Mouse (Mus musculus) subcutaneous adipose tissue, adult 2 months (tissue): ENCODE data around the gene Mamdc4. TPM values are rescaled to one million over a fixed set of nuclear protein-coding genes. Genes with fewer than 3 reads are reported as not detected.

ENCODE experiments used
- polyA plus RNA-seq: library from polyadenylated mRNA; depleted of rRNA; stranded (reverse); fragments of >200 nt; gene quantifications from 2 replicates; pipeline ENCODE4 v1.2.3, GENCODE M21; 2012; ENCODE audit warnings: low replicate concordance; rRNA removed

Mamdc4 gene
- polyA plus RNA-seq = 1.8 and 5.5 TPM in 2 replicates

DNA sequence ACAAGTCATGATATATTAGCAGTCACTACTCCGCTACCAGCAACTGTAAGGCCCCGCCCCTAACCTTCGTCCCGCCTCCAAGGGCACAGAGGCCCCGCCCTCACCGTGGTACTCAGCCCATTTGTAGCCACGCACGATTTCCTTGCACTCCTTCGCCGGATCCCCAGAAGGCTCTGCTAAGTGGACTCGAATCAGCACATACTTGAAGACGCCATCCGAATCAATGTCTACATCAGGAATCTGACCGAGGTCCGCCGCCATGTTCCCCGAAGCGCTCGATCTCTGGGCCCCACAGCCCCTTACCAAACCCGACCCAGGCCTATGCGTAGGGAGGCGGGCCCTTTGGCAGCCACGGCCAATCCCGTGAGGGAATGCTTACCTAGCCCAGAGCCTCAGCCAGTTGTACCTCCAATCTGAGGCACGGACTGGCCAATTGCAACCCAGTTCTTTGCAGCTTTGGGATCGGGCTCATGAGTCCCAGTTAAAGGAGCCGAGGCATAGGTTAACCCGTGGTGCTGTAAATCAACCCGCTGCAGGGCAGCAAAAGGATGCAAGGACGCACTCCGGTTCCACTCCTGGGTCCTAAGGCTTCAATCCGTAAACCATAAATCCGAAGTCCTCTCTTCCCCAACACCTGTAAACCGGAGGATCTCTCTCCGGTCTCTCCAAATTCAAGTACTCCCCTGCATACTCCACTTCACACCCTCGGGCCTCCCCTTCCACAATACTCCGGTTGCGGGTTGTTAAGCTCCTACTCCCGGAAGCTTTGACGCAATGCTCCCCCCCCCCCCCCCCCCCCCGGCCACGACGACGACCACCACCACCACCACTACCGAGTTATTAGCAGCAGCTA is at the start of gene Mamdc4, which contains the start of gene Phpt1:
TSS of gene Mamdc4 (minus strand) at position 267 of the 853 bp plus-strand sequence.
TSS of gene Phpt1 (minus strand) at position 646 of the 853 bp plus-strand sequence.

DNA sequence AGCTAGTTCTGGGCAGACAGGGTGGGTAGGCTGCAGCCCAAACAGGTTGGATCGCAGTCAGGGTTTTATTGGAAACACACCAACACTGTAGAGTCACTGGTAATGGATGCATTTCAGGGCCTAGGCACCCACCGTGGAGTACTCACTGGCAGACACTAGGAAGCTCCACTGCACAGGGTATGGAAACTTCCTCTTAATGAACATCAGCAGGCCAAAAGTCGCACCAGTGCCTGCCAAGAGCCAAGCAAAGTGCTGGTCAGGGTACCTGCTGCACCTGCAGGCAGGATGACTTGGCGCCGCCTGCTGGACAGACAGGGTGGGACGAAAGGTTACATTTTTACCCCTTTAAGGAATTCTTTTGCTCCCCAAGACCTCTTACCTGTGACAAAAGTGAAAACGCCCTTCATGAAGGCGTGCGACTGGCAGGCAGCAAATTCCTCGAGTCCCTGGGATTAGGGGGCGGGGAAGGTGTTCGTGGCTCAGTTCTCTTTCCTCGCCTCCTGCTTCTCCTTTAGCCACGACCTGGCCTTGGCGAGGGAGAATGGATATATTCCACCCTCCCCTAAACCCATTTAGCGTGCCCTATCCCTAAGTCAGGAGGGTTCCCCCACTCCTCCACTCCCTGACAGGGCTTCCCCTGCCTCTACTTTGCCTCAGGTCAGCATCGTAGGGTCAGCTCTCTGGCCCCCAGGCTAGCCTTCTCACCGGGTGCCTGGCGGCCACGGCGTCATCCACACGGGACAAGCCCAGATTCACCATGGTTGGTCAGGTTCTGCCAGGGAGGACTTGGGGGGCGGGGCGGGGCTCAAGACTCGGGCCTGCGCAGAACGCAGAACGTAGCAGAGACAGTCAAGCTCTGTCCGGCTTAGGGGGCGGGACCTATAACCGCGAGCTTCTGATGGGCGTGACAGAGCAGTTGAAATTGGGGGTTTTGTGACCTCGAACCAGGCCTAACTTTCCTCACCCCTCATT is 46.9 kb upstream of the Mamdc4 start, which contains the start of gene Tmem141:
TSS of gene Tmem141 (minus strand) at position 777 of the 972 bp plus-strand sequence.

DNA sequence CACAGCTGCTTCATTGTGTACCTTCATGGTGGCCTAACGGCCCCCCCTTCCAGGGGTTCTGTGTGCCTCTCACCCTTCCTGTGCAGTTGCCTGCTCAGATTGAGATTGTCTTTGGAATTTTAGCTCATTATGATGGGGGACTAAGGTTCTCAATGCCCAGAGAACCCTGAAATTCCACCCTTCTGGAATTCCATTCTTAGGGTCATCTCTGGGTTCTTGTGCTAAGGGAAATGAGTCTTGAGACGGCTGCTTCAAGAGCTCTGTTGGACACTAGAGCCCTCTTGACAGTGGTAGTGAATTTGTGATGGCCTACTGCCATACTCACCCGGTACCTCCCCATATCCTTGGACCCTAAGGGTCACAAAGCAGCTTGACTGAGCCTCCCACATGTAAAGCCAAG is 42.9 kb upstream of the Mamdc4 start, which contains the start of gene Ccdc183:
TSS of gene Ccdc183 (minus strand) at position 101 of the 400 bp plus-strand sequence.

DNA sequence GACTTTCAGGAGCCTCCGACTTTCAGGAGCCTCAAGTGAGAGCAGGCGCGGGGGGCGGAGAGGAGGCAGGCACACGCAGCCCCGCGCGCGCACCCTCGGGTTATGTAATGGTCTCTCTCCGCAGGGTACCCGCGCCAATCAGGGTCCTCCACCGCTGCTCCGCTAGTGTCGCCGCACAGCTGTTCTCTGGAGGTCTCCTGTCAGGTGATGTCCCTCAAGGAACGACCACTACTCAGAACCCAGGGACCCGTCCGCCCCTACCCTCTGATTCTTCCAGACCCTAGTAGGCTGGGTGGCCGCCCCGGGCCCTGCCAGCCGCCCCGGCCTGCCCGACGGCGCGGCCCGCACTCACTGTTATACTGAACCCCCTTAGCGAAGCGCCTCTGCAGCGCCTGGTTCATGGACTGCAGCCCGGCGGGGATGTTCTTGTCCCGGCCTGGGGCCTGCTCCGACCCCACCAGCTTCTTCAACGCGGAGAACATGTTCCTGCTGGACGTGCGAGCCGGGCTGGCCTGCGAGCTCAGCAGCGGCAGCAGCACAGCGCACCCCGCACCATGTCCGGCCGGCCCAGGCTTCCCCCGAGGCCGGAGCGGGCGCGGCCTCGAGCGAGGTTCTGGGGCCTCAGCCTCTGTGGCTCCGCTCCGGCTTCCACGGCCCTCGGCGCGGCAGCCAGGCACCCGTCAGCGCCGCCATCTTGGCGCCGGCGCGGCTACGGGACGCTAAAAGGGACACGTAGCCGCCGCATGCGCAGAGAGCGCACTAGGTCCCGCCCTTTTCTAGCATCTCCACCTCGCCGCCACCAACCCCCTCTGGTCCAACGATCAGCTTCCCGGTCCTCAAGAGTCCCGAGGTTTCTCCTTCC is 33.3 kb upstream of the Mamdc4 start, which contains the start of gene Rabl6:
TSS of gene Rabl6 (minus strand) at position 761 of the 862 bp plus-strand sequence.

DNA sequence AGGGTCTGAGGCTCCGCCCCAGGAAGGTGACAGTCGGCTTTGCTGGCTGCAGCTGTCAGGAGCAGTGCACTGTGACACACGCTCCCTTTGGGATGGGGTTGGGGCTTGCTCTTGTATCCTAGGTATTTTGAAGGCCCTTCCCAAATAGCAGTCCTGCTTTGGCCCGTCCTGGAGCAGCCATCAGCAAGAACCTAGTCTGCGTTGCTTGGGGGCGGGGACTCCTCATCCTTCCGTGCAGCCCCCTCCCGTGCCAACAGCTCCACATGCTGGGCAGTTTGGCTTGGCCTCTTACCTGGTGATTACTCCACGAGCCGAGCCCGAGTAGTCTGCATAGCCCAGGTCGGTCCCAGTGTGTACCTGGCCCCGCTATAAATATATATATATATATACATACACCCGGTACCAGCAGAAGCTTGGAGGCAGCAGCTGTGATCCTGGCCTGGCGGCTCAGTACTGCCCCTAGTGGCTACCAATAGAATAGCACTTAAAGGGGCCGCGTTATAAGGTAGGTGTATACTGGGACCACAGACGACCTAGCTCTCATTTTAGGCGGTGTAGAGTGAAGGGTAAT is 6.7 kb upstream of the Mamdc4 start, which contains the start of gene Ajm1:
TSS of gene Ajm1 (minus strand) at position 464 of the 571 bp plus-strand sequence.

DNA sequence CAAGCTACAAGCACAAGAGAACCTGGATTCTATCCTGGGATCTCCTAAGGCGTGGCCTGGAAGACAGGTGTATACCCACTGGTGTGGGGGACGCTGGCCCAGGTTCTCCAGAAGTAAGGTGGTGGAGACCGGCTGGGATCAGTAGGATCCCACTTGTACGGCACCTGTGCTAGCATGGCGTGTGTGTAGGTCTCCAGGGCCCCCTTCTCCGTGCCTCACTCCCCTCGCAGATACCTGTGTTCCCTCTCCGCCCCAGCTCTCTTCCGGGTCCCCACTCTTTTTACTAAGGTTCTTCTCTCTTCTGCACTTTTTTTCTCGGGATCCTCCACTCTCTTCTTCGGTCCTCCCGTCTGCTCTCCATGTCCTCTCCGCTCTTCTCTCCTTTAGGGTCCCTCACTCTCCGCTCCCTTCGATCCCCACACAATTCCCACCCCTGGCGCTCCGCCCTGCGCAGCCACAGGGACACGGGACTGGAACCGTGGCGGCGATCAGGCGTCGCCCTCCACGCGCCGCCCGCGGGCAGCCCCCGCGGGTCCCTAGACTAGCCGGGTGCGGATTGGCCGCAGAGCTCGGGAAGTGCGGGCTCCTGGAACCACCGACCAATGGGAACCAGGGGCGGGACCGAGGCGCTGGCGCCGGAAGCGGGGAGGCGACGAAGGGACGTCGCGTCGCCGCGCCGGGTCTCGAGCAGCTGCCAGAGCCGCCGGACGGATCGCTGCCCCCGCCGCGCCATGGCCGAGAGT is 17.3 kb downstream of the Mamdc4 start, which contains the start of gene Edf1:
TSS of gene Edf1 (plus strand) at position 627 of the 743 bp plus-strand sequence.

DNA sequence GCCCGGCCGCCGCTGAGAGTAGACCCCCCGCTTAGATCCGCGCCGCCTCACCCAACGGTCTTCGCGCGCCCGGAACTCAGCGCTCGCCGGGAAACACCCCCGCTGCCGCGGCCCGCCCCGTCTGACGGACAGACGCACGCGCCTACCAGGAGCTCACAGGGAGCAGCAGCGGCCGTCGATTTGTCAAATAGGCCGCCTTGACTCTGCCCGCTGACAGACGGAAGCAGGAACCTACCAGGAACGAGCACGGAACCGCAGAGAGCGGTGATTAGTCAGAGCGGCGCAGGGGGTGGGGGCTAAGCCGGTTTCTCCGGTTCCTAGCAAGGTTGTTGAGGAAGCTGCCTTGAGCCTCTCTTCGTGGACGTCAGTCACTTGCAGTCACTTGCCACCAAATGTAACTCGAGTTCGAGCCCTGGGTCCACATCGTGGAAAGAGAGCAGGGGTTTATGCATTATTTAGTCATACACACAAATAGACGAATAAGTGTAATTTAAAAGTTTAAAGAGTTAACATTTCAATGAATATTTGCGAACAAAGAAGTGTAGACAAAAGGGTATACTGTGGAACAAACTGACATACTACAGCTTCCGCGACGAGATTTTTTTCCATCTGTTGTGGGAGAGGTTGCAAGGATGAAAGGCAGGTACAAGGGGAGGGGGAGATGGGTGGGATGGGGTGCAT is 27.7 kb downstream of the Mamdc4 start, which contains the start of gene Traf2:
TSS of gene Traf2 (minus strand) at position 130 of the 681 bp plus-strand sequence.

Other genes with a start within 250 kb of the Mamdc4 start
- 16.3 and 40.9 TPM in 2 replicates for gene Man1b1, start 242.5 kb downstream of the Mamdc4 start, polyA plus RNA-seq
- 61.1 and 76.0 TPM in 2 replicates for gene Dpp7, start 218.5 kb downstream of the Mamdc4 start, polyA plus RNA-seq
- gene Uap1l1, start 209.2 kb downstream of the Mamdc4 start, polyA plus RNA-seq = 24.0 and 65.2 TPM in 2 replicates
- gene Sapcd2, start 202.5 kb downstream of the Mamdc4 start, polyA plus RNA-seq = 0.57 and 7.9 TPM in 2 replicates
- gene Entpd2, start 179.0 kb downstream of the Mamdc4 start, polyA plus RNA-seq = 78.1 and 108 TPM in 2 replicates
- 272 and 300 TPM in 2 replicates for gene Npdc1, start 175.5 kb downstream of the Mamdc4 start, polyA plus RNA-seq
- 0.62 and 0.96 TPM in 2 replicates for gene Fut7, start 151.6 kb downstream of the Mamdc4 start, polyA plus RNA-seq
- 41.7 and 62.8 TPM in 2 replicates for gene Abca2, start 146.1 kb downstream of the Mamdc4 start, polyA plus RNA-seq
- gene Clic3, start 118.0 kb downstream of the Mamdc4 start, polyA plus RNA-seq = 1.8 and 3.2 TPM in 2 replicates
- gene Paxx, start 113.8 kb downstream of the Mamdc4 start, polyA plus RNA-seq = 79.2 and 84.7 TPM in 2 replicates
- gene Ptgds, start 104.8 kb downstream of the Mamdc4 start, polyA plus RNA-seq = 1.2 and 6.5 TPM in 2 replicates
- gene Lcn12, start 80.9 kb downstream of the Mamdc4 start, polyA plus RNA-seq = 0.33 TPM in 1 of 2 replicates, not detected in the other
- 27.6 and 47.3 TPM in 2 replicates for gene Fbxw5, start 74.1 kb downstream of the Mamdc4 start, polyA plus RNA-seq
- gene C8g, start 73.1 kb downstream of the Mamdc4 start, polyA plus RNA-seq = 5.9 and 7.9 TPM in 2 replicates
- 13.9 and 22.5 TPM in 2 replicates for gene Traf2, start 27.9 kb downstream of the Mamdc4 start, polyA plus RNA-seq
- 127 and 142 TPM in 2 replicates for gene Edf1, start 17.0 kb downstream of the Mamdc4 start, polyA plus RNA-seq
- 48.6 and 87.4 TPM in 2 replicates for gene Phpt1, start 379 bp upstream of the Mamdc4 start, polyA plus RNA-seq
- gene Ajm1, start 6.9 kb upstream of the Mamdc4 start, polyA plus RNA-seq = 0.37 and 2.6 TPM in 2 replicates
- 52.3 and 88.3 TPM in 2 replicates for gene Rabl6, start 33.7 kb upstream of the Mamdc4 start, polyA plus RNA-seq
- gene Ccdc183, start 42.8 kb upstream of the Mamdc4 start, polyA plus RNA-seq = not detected in 2 replicates
- gene Tmem141, start 47.2 kb upstream of the Mamdc4 start, polyA plus RNA-seq = 31.8 and 53.1 TPM in 2 replicates
- gene Fcna, start 53.2 kb upstream of the Mamdc4 start, polyA plus RNA-seq = 16.8 and 21.3 TPM in 2 replicates
- gene Lcn8, start 78.3 kb upstream of the Mamdc4 start, polyA plus RNA-seq = 0.64 and 5.5 TPM in 2 replicates
- gene Lcn5, start 83.1 kb upstream of the Mamdc4 start, polyA plus RNA-seq = 0.52 and 3.7 TPM in 2 replicates
- gene Lcn6, start 101.9 kb upstream of the Mamdc4 start, polyA plus RNA-seq = 0.78 TPM in 1 of 2 replicates, not detected in the other
- gene Lcn10, start 107.9 kb upstream of the Mamdc4 start, polyA plus RNA-seq = 0.24 and 0.62 TPM in 2 replicates
- gene Obp2a, start 125.2 kb upstream of the Mamdc4 start, polyA plus RNA-seq = not detected in 2 replicates
- 48.0 and 66.2 TPM in 2 replicates for gene Bmyc, start 131.9 kb upstream of the Mamdc4 start, polyA plus RNA-seq
- not detected in 2 replicates for gene Obp2b, start 162.2 kb upstream of the Mamdc4 start, polyA plus RNA-seq
- not detected in 2 replicates for gene Lcn3, start 190.7 kb upstream of the Mamdc4 start, polyA plus RNA-seq
- not detected in 2 replicates for gene Lcn11, start 202.2 kb upstream of the Mamdc4 start, polyA plus RNA-seq
- not detected in 2 replicates for gene Gm13539, start 207.4 kb upstream of the Mamdc4 start, polyA plus RNA-seq
- gene Glt6d1, start 241.0 kb upstream of the Mamdc4 start, polyA plus RNA-seq = not detected in 2 replicates
- 0.44 and 2.1 TPM in 2 replicates for gene Lcn9, start 248.3 kb upstream of the Mamdc4 start, polyA plus RNA-seq